Mouse (Mus musculus): Measurements from ENCODE around the gene Rnf185. TPM values are rescaled to one million over a fixed set of nuclear protein-coding genes. Genes with fewer than 3 reads are reported as not detected.

Gene Rnf185
- 33.9 and 38.1 TPM in 2 replicates for polyA plus RNA-seq (2014; fragmentation: Nextera tagmentation; extraction: Ambion mirVana)

- ATAC-seq (replicated peaks; ENCODE audit: low FRiP score, low TSS enrichment, low read depth) (peak; percentile 97), DNase-seq (ENCODE audit: low spot score) (peak; percentile 92)
- Histone ChIP-seq H3K27me3 (replicated peaks; ENCODE audit: control insufficient read depth, insufficient read depth, low read length) (no peaks in the 10 kb centered on the region), H3K4me3 (ENCODE audit: low read depth, low read length) (peak within 1 kb of the TSS; percentile 94), H3K4me2 (ENCODE audit: low read length) (peak within 1 kb of the TSS; percentile 92), H3K36me3 (ENCODE audit: control insufficient read depth, insufficient read depth, low read length) (peaks cover 16% of the 10 kb centered on the region), H3K27ac (ENCODE audit: low read depth) (peak within 1 kb of the TSS; percentile 76), H3K9me3 (ENCODE audit: control insufficient read depth, low read length) (no peaks in the 10 kb centered on the region), H3K9ac (ENCODE audit: low read length) (peak within 1 kb of the TSS; percentile 84), H3K4me1 (replicated peaks; ENCODE audit: control insufficient read depth, insufficient read depth, low read length) (peaks cover 12% of the 10 kb centered on the region)
- under 1% methylated on average over 45 of the region's 45 CpGs for WGBS
Observed at GRCm38 (mm10) chr11:3452167-3452639, at the start of gene Rnf185. TSS of gene Rnf185 (minus strand) at chr11:3452363.

GRCm38 (mm10) chr11:3497296-3497695 lies 45.1 kb upstream of the Rnf185 start:
- Histone ChIP-seq H3K36me3 (ENCODE audit: control insufficient read depth, insufficient read depth, low read length) (no peaks in the 10 kb centered on the region), H3K4me3 (ENCODE audit: low read depth, low read length) (no peak overlapping the region), H3K4me1 (replicated peaks; ENCODE audit: control insufficient read depth, insufficient read depth, low read length) (no peaks in the 10 kb centered on the region), H3K9ac (ENCODE audit: low read length) (no peak overlapping the region), H3K9me3 (ENCODE audit: control insufficient read depth, low read length) (no peaks in the 10 kb centered on the region), H3K27ac (ENCODE audit: low read depth) (no peak overlapping the region), H3K4me2 (ENCODE audit: low read length) (no peak overlapping the region), H3K27me3 (replicated peaks; ENCODE audit: control insufficient read depth, insufficient read depth, low read length) (no peaks in the 10 kb centered on the region)
- DNase-seq (ENCODE audit: low spot score) (no peak), ATAC-seq (replicated peaks; ENCODE audit: low FRiP score, low TSS enrichment, low read depth) (no peak)
- WGBS = 93% methylated on average over 1 of the region's 1 CpGs

- Histone ChIP-seq H3K9me3 (ENCODE audit: control insufficient read depth, low read length) (no peaks in the 10 kb centered on the region), H3K36me3 (ENCODE audit: control insufficient read depth, insufficient read depth, low read length) (no peaks in the 10 kb centered on the region), H3K9ac (ENCODE audit: low read length) (no peak overlapping the region), H3K27me3 (replicated peaks; ENCODE audit: control insufficient read depth, insufficient read depth, low read length) (no peaks in the 10 kb centered on the region), H3K27ac (ENCODE audit: low read depth) (no peak overlapping the region), H3K4me2 (ENCODE audit: low read length) (no peak overlapping the region), H3K4me1 (replicated peaks; ENCODE audit: control insufficient read depth, insufficient read depth, low read length) (no peaks in the 10 kb centered on the region), H3K4me3 (ENCODE audit: low read depth, low read length) (no peak overlapping the region)
- DNase-seq (ENCODE audit: low spot score) (no peak), ATAC-seq (replicated peaks; ENCODE audit: low FRiP score, low TSS enrichment, low read depth) (no peak)
- WGBS = 57% methylated on average over 5 of the region's 5 CpGs
Observed at GRCm38 (mm10) chr11:3496756-3497155, 44.6 kb upstream of the Rnf185 start.

GRCm38 (mm10) chr11:3495496-3495895 lies 43.3 kb upstream of the Rnf185 start:
- ATAC-seq (replicated peaks; ENCODE audit: low FRiP score, low TSS enrichment, low read depth) = no peak
- Histone ChIP-seq H3K4me3 (ENCODE audit: low read depth, low read length) (no peak overlapping the region), H3K27ac (ENCODE audit: low read depth) (no peak overlapping the region), H3K36me3 (ENCODE audit: control insufficient read depth, insufficient read depth, low read length) (no peaks in the 10 kb centered on the region), H3K4me1 (replicated peaks; ENCODE audit: control insufficient read depth, insufficient read depth, low read length) (no peaks in the 10 kb centered on the region), H3K4me2 (ENCODE audit: low read length) (no peak overlapping the region), H3K9me3 (ENCODE audit: control insufficient read depth, low read length) (no peaks in the 10 kb centered on the region), H3K9ac (ENCODE audit: low read length) (no peak overlapping the region), H3K27me3 (replicated peaks; ENCODE audit: control insufficient read depth, insufficient read depth, low read length) (no peaks in the 10 kb centered on the region)
- WGBS = 90% methylated on average over 14 of the region's 14 CpGs
- DNase-seq (ENCODE audit: low spot score) = no peak

GRCm38 (mm10) chr11:3494857-3495256 lies 42.7 kb upstream of the Rnf185 start:
- ATAC-seq (replicated peaks; ENCODE audit: low FRiP score, low TSS enrichment, low read depth) (no peak), DNase-seq (ENCODE audit: low spot score) (no peak)
- H3K9me3 ChIP-seq (ENCODE audit: control insufficient read depth, low read length) = no peaks in the 10 kb centered on the region
- no peak overlapping the region for H3K4me3 ChIP-seq (ENCODE audit: low read depth, low read length)
- no peaks in the 10 kb centered on the region for H3K4me1 ChIP-seq (replicated peaks; ENCODE audit: control insufficient read depth, insufficient read depth, low read length)
- no peak overlapping the region for H3K4me2 ChIP-seq (ENCODE audit: low read length)
- H3K9ac ChIP-seq (ENCODE audit: low read length) = no peak overlapping the region
- H3K27ac ChIP-seq (ENCODE audit: low read depth) = no peak overlapping the region
- WGBS = 83% methylated on average over 17 of the region's 17 CpGs
- H3K36me3 ChIP-seq (ENCODE audit: control insufficient read depth, insufficient read depth, low read length) = no peaks in the 10 kb centered on the region
- H3K27me3 ChIP-seq (replicated peaks; ENCODE audit: control insufficient read depth, insufficient read depth, low read length) = no peaks in the 10 kb centered on the region

GRCm38 (mm10) chr11:3492748-3493147 lies 40.6 kb upstream of the Rnf185 start:
- WGBS = 71% methylated on average over 4 of the region's 4 CpGs
- Histone ChIP-seq H3K9ac (ENCODE audit: low read length) (no peak overlapping the region), H3K4me2 (ENCODE audit: low read length) (no peak overlapping the region), H3K36me3 (ENCODE audit: control insufficient read depth, insufficient read depth, low read length) (no peaks in the 10 kb centered on the region), H3K4me1 (replicated peaks; ENCODE audit: control insufficient read depth, insufficient read depth, low read length) (no peaks in the 10 kb centered on the region), H3K27ac (ENCODE audit: low read depth) (no peak overlapping the region), H3K9me3 (ENCODE audit: control insufficient read depth, low read length) (no peaks in the 10 kb centered on the region), H3K27me3 (replicated peaks; ENCODE audit: control insufficient read depth, insufficient read depth, low read length) (no peaks in the 10 kb centered on the region), H3K4me3 (ENCODE audit: low read depth, low read length) (no peak overlapping the region)
- no peak for ATAC-seq (replicated peaks; ENCODE audit: low FRiP score, low TSS enrichment, low read depth)
- no peak for DNase-seq (ENCODE audit: low spot score)

GRCm38 (mm10) chr11:3489036-3489435 lies 36.9 kb upstream of the Rnf185 start:
- no peaks in the 10 kb centered on the region for H3K9me3 ChIP-seq (ENCODE audit: control insufficient read depth, low read length)
- no peak overlapping the region for H3K9ac ChIP-seq (ENCODE audit: low read length)
- DNase-seq (ENCODE audit: low spot score) (no peak), ATAC-seq (replicated peaks; ENCODE audit: low FRiP score, low TSS enrichment, low read depth) (no peak)
- 68% methylated on average over 5 of the region's 5 CpGs for WGBS
- no peaks in the 10 kb centered on the region for H3K27me3 ChIP-seq (replicated peaks; ENCODE audit: control insufficient read depth, insufficient read depth, low read length)
- no peak overlapping the region for H3K27ac ChIP-seq (ENCODE audit: low read depth)
- H3K36me3 ChIP-seq (ENCODE audit: control insufficient read depth, insufficient read depth, low read length) = no peaks in the 10 kb centered on the region
- H3K4me2 ChIP-seq (ENCODE audit: low read length) = no peak overlapping the region
- H3K4me1 ChIP-seq (replicated peaks; ENCODE audit: control insufficient read depth, insufficient read depth, low read length) = 0 out of 2 replicates have a peak, but pooled peaks cover 3% of the 10 kb centered on the region
- no peak overlapping the region for H3K4me3 ChIP-seq (ENCODE audit: low read depth, low read length)

GRCm38 (mm10) chr11:3487952-3488570 lies 35.9 kb upstream of the Rnf185 start, which contains the start of gene Pla2g3:
TSS of gene Pla2g3 (plus strand) at chr11:3488284.
- Histone ChIP-seq H3K9me3 (ENCODE audit: control insufficient read depth, low read length) (no peaks in the 10 kb centered on the region), H3K4me3 (ENCODE audit: low read depth, low read length) (no peak within 1 kb of the TSS), H3K27me3 (replicated peaks; ENCODE audit: control insufficient read depth, insufficient read depth, low read length) (no peaks in the 10 kb centered on the region), H3K4me1 (replicated peaks; ENCODE audit: control insufficient read depth, insufficient read depth, low read length) (0 out of 2 replicates have a peak, but pooled peaks cover 3% of the 10 kb centered on the region), H3K27ac (ENCODE audit: low read depth) (no peak within 1 kb of the TSS), H3K36me3 (ENCODE audit: control insufficient read depth, insufficient read depth, low read length) (no peaks in the 10 kb centered on the region), H3K9ac (ENCODE audit: low read length) (no peak within 1 kb of the TSS), H3K4me2 (ENCODE audit: low read length) (no peak within 1 kb of the TSS)
- WGBS = 20% methylated on average over 11 of the region's 11 CpGs
- no peak for DNase-seq (ENCODE audit: low spot score)
- no peak for ATAC-seq (replicated peaks; ENCODE audit: low FRiP score, low TSS enrichment, low read depth)

- H3K9ac ChIP-seq (ENCODE audit: low read length) = no peak overlapping the region
- DNase-seq (ENCODE audit: low spot score) (no peak), ATAC-seq (replicated peaks; ENCODE audit: low FRiP score, low TSS enrichment, low read depth) (no peak)
- no peak overlapping the region for H3K4me3 ChIP-seq (ENCODE audit: low read depth, low read length)
- H3K27ac ChIP-seq (ENCODE audit: low read depth) = no peak overlapping the region
- 71% methylated on average over 7 of the region's 7 CpGs for whole genome bisulfite sequencing
- H3K9me3 ChIP-seq (ENCODE audit: control insufficient read depth, low read length) = no peaks in the 10 kb centered on the region
- no peaks in the 10 kb centered on the region for H3K36me3 ChIP-seq (ENCODE audit: control insufficient read depth, insufficient read depth, low read length)
- H3K4me2 ChIP-seq (ENCODE audit: low read length) = no peak overlapping the region
- 0 out of 2 replicates have a peak, but pooled peaks cover 3% of the 10 kb centered on the region for H3K4me1 ChIP-seq (replicated peaks; ENCODE audit: control insufficient read depth, insufficient read depth, low read length)
- no peaks in the 10 kb centered on the region for H3K27me3 ChIP-seq (replicated peaks; ENCODE audit: control insufficient read depth, insufficient read depth, low read length)
Observed at GRCm38 (mm10) chr11:3486349-3486748, 34.2 kb upstream of the Rnf185 start.

Data from intestine, embryonic 14.5 days (tissue).